Mouse (Mus musculus) neural tube, embryonic 10.5 days (tissue): ENCODE results near the gene Pmel.

Experiments used
- DNase-seq: peaks from one replicate; pipeline ENCODE4 v3.0.0-alpha.2; 2017; ENCODE audit warnings: low spot score; ENCODE audit errors: extremely low spot score

Gene Pmel

GRCm38 (mm10) chr10:128703895-128704294 lies at the start of gene Pmel:
Gene Pmel (plus strand): TSS chr10:128704195.
- no peak for DNase-seq

- no peak for DNase-seq
Observed at GRCm38 (mm10) chr10:128655254-128655653, 48.7 kb upstream of the Pmel start.

- no peak for DNase-seq
Observed at GRCm38 (mm10) chr10:128656731-128657130, 47.3 kb upstream of the Pmel start.

GRCm38 (mm10) chr10:128657844-128658243 lies 46.2 kb upstream of the Pmel start:
- DNase-seq: no peak

GRCm38 (mm10) chr10:128659490-128659889 lies 44.5 kb upstream of the Pmel start:
- no peak for DNase-seq

- no peak for DNase-seq
Observed at GRCm38 (mm10) chr10:128662465-128662864, 41.5 kb upstream of the Pmel start.

GRCm38 (mm10) chr10:128663441-128664220 lies 40.4 kb upstream of the Pmel start:
- no peak for DNase-seq

GRCm38 (mm10) chr10:128664808-128665207 lies 39.2 kb upstream of the Pmel start:
- no peak for DNase-seq

GRCm38 (mm10) chr10:128665307-128665706 lies 38.7 kb upstream of the Pmel start:
- no peak for DNase-seq

GRCm38 (mm10) chr10:128665806-128666205 lies 38.2 kb upstream of the Pmel start:
- DNase-seq: no peak

- peak; percentile 65 for DNase-seq
Observed at GRCm38 (mm10) chr10:128668790-128669672, 35.0 kb upstream of the Pmel start.

GRCm38 (mm10) chr10:128671148-128671547 lies 32.8 kb upstream of the Pmel start:
- no peak for DNase-seq

GRCm38 (mm10) chr10:128673763-128674468 lies 30.1 kb upstream of the Pmel start, which contains the start of gene Suox:
Gene Suox (minus strand): TSS chr10:128674073.
- DNase-seq: peak; percentile 93

- no peak for DNase-seq
Observed at GRCm38 (mm10) chr10:128674469-128675008, 29.5 kb upstream of the Pmel start.

- no peak for DNase-seq
Observed at GRCm38 (mm10) chr10:128695411-128695991, 8.5 kb upstream of the Pmel start.

GRCm38 (mm10) chr10:128695992-128696807 lies 7.8 kb upstream of the Pmel start, which contains the start of gene Rab5b:
Gene Rab5b (minus strand): TSS chr10:128696264.
- DNase-seq: peak; percentile 98

- no peak for DNase-seq
Observed at GRCm38 (mm10) chr10:128697072-128697725, 6.8 kb upstream of the Pmel start.

GRCm38 (mm10) chr10:128699006-128699405 lies 5.0 kb upstream of the Pmel start:
- DNase-seq: no peak

- no peak for DNase-seq
Observed at GRCm38 (mm10) chr10:128699611-128700010, 4.4 kb upstream of the Pmel start.
